Mouse (Mus musculus): ENCODE results near the gene Mtrf1. TPM values are rescaled to one million over a fixed set of nuclear protein-coding genes. Genes with fewer than 3 reads are reported as not detected.
"Not testable (repeated sequence)": the region's sequence is repeated elsewhere in the genome, so short reads cannot be mapped to it uniquely, and the experiment has no call there.

The Mtrf1 gene
- polyA plus RNA-seq, 1 experiment from 2014 or later: 5.6 TPM

DNA sequence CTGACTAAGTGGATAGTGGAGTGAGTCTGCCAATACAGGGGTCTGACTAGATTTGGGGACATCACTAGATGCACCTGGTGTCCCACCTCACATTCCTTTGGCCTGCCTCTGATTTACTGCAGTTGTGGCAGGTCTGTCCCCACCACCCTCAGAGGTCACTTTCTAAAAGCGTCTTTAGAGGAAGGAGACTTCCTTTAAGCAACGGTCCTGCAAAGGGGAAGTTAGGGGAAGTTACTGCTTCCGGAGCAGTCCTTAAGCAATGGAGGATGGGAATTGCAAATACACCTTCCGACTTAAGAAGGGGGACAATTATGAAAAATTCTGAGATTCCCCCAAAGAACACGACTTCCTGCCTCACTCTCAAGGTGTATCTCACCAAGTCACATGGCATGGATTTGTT, 43.9 kb downstream of the Mtrf1 start:
- no peak for DNase-seq
- H3K9ac ChIP-seq (replicated peaks): no peak overlapping the region
- no peak overlapping the region for H3K4me3 ChIP-seq (ENCODE audit: low read depth, low read length)
- H3K4me2 ChIP-seq (ENCODE audit: low read depth, low read length): no peak overlapping the region
- ATAC-seq: 0 out of 2 replicates have a peak, but pooled peaks have one; percentile 43
- no peaks in the 10 kb centered on the region for H3K36me3 ChIP-seq (replicated peaks; ENCODE audit: insufficient read depth, low read length)
- no peaks in the 10 kb centered on the region for H3K27me3 ChIP-seq (ENCODE audit: insufficient read depth, low read length)
- TF ChIP-seq CTCF (IDR thresholded peaks at IDR 0.05; ENCODE audit: low read depth) (no peak), EP300 (IDR thresholded peaks at IDR 0.05; ENCODE audit: low read depth) (peak; percentile 32; the same call in 1 of the 2 replicates)
- no peaks in the 10 kb centered on the region for H3K4me1 ChIP-seq (ENCODE audit: insufficient read depth)
- H3K27ac ChIP-seq (ENCODE audit: low read depth): peak overlapping the region; percentile 66
- peaks cover 4% of the 10 kb centered on the region; the same call in 1 of the 2 replicates for H3K9me3 ChIP-seq (ENCODE audit: low read length)
- WGBS (ENCODE audit: insufficient replicate concordance): 34% methylated on average over 5 of the region's 5 CpGs

DNA sequence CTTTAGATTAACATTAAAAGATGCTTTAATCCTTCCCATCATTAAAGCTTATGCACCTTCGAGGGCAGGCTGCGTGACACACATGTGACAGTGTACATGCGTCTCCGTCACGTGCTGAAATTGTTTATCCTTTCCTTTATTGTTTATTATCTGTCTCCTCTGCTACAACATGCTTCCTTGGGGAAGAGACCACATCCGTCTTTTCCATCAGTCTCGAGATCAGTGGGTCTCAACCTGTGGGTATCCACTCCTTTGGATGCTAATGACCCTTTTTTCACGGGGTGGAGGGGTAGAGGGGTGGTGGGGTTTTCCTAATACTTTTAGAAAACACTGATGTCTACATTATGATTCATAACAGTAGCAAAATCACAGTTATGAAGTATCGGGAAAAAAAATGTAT, 47.0 kb downstream of the Mtrf1 start:
- TF ChIP-seq CTCF (IDR thresholded peaks at IDR 0.05; ENCODE audit: low read depth): no peak
- no peak for TF ChIP-seq EP300 (IDR thresholded peaks at IDR 0.05; ENCODE audit: low read depth)
- 80% methylated on average over 9 of the region's 9 CpGs for WGBS (ENCODE audit: insufficient replicate concordance)
- Histone ChIP-seq H3K36me3 (replicated peaks; ENCODE audit: insufficient read depth, low read length) (no peaks in the 10 kb centered on the region), H3K9me3 (ENCODE audit: low read length) (peaks cover 4% of the 10 kb centered on the region; the same call in 1 of the 2 replicates), H3K4me3 (ENCODE audit: low read depth, low read length) (no peak overlapping the region), H3K4me2 (ENCODE audit: low read depth, low read length) (no peak overlapping the region), H3K9ac (replicated peaks) (no peak overlapping the region), H3K4me1 (ENCODE audit: insufficient read depth) (no peaks in the 10 kb centered on the region), H3K27me3 (ENCODE audit: insufficient read depth, low read length) (no peaks in the 10 kb centered on the region), H3K27ac (ENCODE audit: low read depth) (no peak overlapping the region)
- no peak for ATAC-seq
- no peak for DNase-seq

DNA sequence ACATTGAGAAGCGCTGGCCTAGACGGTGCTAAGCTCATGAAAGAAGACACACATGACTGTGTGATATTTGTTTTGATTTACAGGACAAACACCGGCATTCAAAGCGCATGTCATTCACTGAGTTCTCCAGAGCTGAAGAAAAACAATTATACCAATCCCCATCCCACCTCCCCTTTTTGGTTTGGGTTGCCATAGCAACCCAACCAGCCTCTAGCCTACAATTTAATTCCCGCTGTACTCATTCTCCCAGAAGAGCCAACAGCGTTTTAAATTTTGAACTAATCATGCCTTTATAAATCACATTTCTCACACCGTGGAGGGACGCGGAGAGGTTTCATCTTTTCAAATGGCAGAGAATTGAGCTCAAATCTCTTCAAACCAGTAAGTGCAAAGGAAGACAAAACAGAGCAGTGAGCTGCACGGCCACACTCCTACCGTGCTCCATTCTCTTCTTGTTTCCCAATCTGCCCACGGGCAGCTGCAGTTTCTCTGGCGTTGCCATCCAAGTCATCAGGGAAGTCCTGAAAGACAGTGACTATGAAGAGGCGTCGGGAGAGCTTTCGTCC, 47.6 kb downstream of the Mtrf1 start:
- Histone ChIP-seq H3K9me3 (ENCODE audit: low read length) (no peaks in the 10 kb centered on the region), H3K36me3 (replicated peaks; ENCODE audit: insufficient read depth, low read length) (no peaks in the 10 kb centered on the region), H3K9ac (replicated peaks) (no peak overlapping the region), H3K4me2 (ENCODE audit: low read depth, low read length) (no peak overlapping the region), H3K4me1 (ENCODE audit: insufficient read depth) (no peaks in the 10 kb centered on the region), H3K27ac (ENCODE audit: low read depth) (no peak overlapping the region), H3K4me3 (ENCODE audit: low read depth, low read length) (no peak overlapping the region), H3K27me3 (ENCODE audit: insufficient read depth, low read length) (no peaks in the 10 kb centered on the region)
- TF ChIP-seq EP300 (IDR thresholded peaks at IDR 0.05; ENCODE audit: low read depth) (no peak), CTCF (IDR thresholded peaks at IDR 0.05; ENCODE audit: low read depth) (no peak)
- ATAC-seq (no peak), DNase-seq (no peak)
- WGBS (ENCODE audit: insufficient replicate concordance): 74% methylated on average over 16 of the region's 16 CpGs

DNA sequence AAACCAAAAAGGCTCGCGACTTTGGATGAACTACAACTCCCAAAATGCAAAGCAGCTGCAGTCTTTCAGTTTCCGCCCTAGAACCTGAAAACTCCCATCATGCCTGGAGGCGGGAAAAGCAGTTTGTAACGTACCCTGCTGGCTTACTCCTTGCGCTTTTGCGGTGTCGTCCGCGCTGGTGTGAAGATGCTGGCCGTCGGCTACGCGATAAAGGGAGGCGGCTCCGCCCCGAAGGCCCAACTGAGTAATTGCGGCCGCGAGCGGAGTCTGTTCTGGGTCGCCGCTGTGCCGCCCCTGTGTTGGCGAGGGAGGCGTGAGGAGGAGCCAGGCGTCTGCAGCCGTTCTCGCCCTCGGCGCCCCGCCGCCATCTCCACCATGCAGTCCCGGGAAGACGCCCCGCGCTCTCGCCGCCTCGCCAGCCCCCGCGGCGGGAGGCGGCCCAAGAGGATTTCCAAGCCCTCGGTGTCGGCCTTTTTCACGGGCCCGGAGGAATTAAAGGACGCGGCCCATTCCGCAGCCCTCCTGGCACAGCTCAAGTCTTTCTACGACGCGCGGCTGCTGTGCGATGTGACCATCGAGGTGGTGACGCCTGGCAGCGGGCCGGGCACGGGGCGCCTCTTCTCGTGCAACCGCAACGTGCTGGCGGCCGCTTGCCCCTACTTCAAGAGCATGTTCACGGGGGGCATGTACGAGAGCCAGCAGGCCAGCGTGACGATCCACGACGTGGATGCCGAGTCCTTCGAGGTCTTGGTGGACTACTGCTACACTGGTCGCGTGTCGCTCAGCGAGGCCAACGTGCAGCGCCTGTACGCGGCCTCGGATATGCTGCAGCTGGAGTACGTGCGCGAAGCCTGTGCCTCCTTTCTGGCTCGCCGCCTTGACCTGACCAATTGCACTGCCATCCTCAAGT, 54.4 kb downstream of the Mtrf1 start, which contains the start of gene Kbtbd6:
Gene Kbtbd6, plus strand, starts transcription at position 155 of the 910 bp plus-strand sequence.
- TF ChIP-seq EP300 (IDR thresholded peaks at IDR 0.05; ENCODE audit: low read depth): peak; percentile 57
- peak; percentile 22; the same call in 1 of the 2 replicates for TF ChIP-seq CTCF (IDR thresholded peaks at IDR 0.05; ENCODE audit: low read depth)
- Histone ChIP-seq H3K27ac (ENCODE audit: low read depth) (peak within 1 kb of the TSS; percentile 81), H3K9ac (replicated peaks) (peak within 1 kb of the TSS; percentile 65), H3K4me3 (ENCODE audit: low read depth, low read length) (peak within 1 kb of the TSS; percentile 65), H3K4me2 (ENCODE audit: low read depth, low read length) (peak within 1 kb of the TSS; percentile 84)
- not testable (repeated sequence) for H3K9me3 ChIP-seq (ENCODE audit: low read length); H3K27me3 ChIP-seq (ENCODE audit: insufficient read depth, low read length); H3K36me3 ChIP-seq (replicated peaks; ENCODE audit: insufficient read depth, low read length); H3K4me1 ChIP-seq (ENCODE audit: insufficient read depth)
- peak; percentile 97 for ATAC-seq
- 8% methylated on average over 27 of the region's 89 CpGs for WGBS (ENCODE audit: insufficient replicate concordance)
- peak; percentile 89 for DNase-seq

DNA sequence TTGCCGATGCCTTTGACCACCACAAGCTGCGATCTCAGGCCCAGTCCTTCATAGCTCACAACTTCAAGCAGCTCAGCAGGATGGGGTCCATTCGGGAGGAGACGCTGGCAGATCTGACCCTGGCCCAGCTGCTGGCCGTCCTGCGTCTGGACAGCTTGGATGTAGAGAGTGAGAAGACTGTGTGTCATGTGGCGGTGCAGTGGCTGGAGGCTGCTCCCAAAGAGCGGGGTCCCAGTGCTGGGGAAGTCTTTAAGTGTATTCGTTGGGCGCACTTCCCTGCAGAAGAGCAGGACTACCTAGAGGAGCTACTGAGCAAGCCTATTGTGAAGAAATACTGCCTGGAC, 55.0 kb downstream of the Mtrf1 start:
- peak overlapping the region; percentile 45 for H3K4me2 ChIP-seq (ENCODE audit: low read depth, low read length)
- not testable (repeated sequence) for H3K36me3 ChIP-seq (replicated peaks; ENCODE audit: insufficient read depth, low read length); H3K9me3 ChIP-seq (ENCODE audit: low read length); H3K9ac ChIP-seq (replicated peaks); H3K4me3 ChIP-seq (ENCODE audit: low read depth, low read length); DNase-seq; ATAC-seq; H3K27me3 ChIP-seq (ENCODE audit: insufficient read depth, low read length); H3K27ac ChIP-seq (ENCODE audit: low read depth); H3K4me1 ChIP-seq (ENCODE audit: insufficient read depth)
- 96% methylated on average over 6 of the region's 10 CpGs for WGBS (ENCODE audit: insufficient replicate concordance)

DNA sequence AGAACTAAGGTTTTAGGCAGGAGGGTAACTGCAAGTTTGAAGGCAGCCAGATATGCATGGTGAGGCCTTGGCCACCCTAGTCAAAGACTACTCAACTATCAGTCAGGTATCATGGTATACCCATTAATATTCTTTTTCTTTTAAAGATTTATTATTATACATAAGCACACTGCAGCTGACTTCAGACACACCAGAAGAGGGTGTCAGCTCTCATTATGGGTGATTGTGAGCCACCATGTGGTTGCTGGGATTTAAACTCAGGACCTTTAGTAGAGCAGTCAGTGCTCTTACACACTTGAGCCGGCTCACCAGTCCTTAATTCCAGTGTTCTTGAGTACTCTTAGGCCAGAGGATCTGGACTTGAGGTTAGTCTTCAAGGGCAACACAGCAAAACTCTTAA, 62.8 kb downstream of the Mtrf1 start:
- no peak for DNase-seq
- WGBS (ENCODE audit: insufficient replicate concordance): 88% methylated on average over 1 of the region's 1 CpGs
- no peak overlapping the region for H3K4me3 ChIP-seq (ENCODE audit: low read depth, low read length)
- no peak overlapping the region for H3K27ac ChIP-seq (ENCODE audit: low read depth)
- peaks cover 27% of the 10 kb centered on the region for H3K36me3 ChIP-seq (replicated peaks; ENCODE audit: insufficient read depth, low read length)
- H3K9ac ChIP-seq (replicated peaks): no peak overlapping the region
- ATAC-seq: no peak
- no peaks in the 10 kb centered on the region for H3K4me1 ChIP-seq (ENCODE audit: insufficient read depth)
- H3K27me3 ChIP-seq (ENCODE audit: insufficient read depth, low read length): no peaks in the 10 kb centered on the region
- no peaks in the 10 kb centered on the region for H3K9me3 ChIP-seq (ENCODE audit: low read length)
- H3K4me2 ChIP-seq (ENCODE audit: low read depth, low read length): no peak overlapping the region
- no peak for TF ChIP-seq EP300 (IDR thresholded peaks at IDR 0.05; ENCODE audit: low read depth)
